Mouse (Mus musculus) ES-E14 (cell line): ENCODE data around the gene Mpig6b.

Experiments
- ZC3H11A ChIP-seq: IDR thresholded peaks from 2 replicates; pipeline ENCODE4 v1.6.1; 2012; ENCODE audit warnings: low read depth, mild to moderate bottlenecking, inconsistent platforms, low read length, borderline replicate concordance
- ZNF384 ChIP-seq: IDR thresholded peaks from 2 replicates; pipeline ENCODE4 v1.6.1; 2012; ENCODE audit warnings: low read depth, low read length, inconsistent platforms

GRCm38 (mm10) chr17:35027277-35028068 lies 38.5 kb downstream of the Mpig6b start, which contains the start of gene Sapcd1:
- no peak for TF ChIP-seq ZNF384
- no peak for TF ChIP-seq ZC3H11A
